Mouse (Mus musculus): ENCODE data around the gene Ralgps1. TPM values are rescaled to one million over a fixed set of nuclear protein-coding genes. Genes with fewer than 3 reads are reported as not detected.

The Ralgps1 gene
- polyA plus RNA-seq, 1 experiment from 2014 or later: 14.6 TPM

GRCm38 (mm10) chr2:33237581-33237980, 133.7 kb downstream of the Ralgps1 start:
- H3K9me3 ChIP-seq (ENCODE audit: control insufficient read depth, low read length): no peaks in the 10 kb centered on the region
- H3K27ac ChIP-seq (ENCODE audit: low read depth, low read length): no peak overlapping the region
- no peaks in the 10 kb centered on the region for H3K27me3 ChIP-seq (ENCODE audit: control insufficient read depth, insufficient read depth, low read length)
- no peak for DNase-seq (ENCODE audit: low spot score)
- H3K4me2 ChIP-seq (ENCODE audit: low read depth): no peak overlapping the region
- WGBS: 90% methylated on average over 6 of the region's 6 CpGs
- no peaks in the 10 kb centered on the region for H3K4me1 ChIP-seq (ENCODE audit: control insufficient read depth, insufficient read depth, low read length)
- no peak for ATAC-seq (ENCODE audit: insufficient read depth, low FRiP score, low TSS enrichment)
- no peaks in the 10 kb centered on the region for H3K36me3 ChIP-seq (ENCODE audit: control insufficient read depth, insufficient read depth, low read length)
- H3K9ac ChIP-seq (ENCODE audit: low read length): no peak overlapping the region
- no peak overlapping the region for H3K4me3 ChIP-seq (ENCODE audit: low read depth, low read length)

GRCm38 (mm10) chr2:33234848-33235247, 136.4 kb downstream of the Ralgps1 start:
- Histone ChIP-seq H3K4me3 (ENCODE audit: low read depth, low read length) (no peak overlapping the region), H3K27me3 (ENCODE audit: control insufficient read depth, insufficient read depth, low read length) (no peaks in the 10 kb centered on the region), H3K36me3 (ENCODE audit: control insufficient read depth, insufficient read depth, low read length) (no peaks in the 10 kb centered on the region), H3K27ac (ENCODE audit: low read depth, low read length) (no peak overlapping the region), H3K9ac (ENCODE audit: low read length) (no peak overlapping the region), H3K4me2 (ENCODE audit: low read depth) (no peak overlapping the region), H3K4me1 (ENCODE audit: control insufficient read depth, insufficient read depth, low read length) (peaks cover 5% of the 10 kb centered on the region; the same call in 1 of the 2 replicates), H3K9me3 (ENCODE audit: control insufficient read depth, low read length) (no peaks in the 10 kb centered on the region)
- DNase-seq (ENCODE audit: low spot score): no peak
- WGBS: 86% methylated on average over 4 of the region's 4 CpGs
- no peak for ATAC-seq (ENCODE audit: insufficient read depth, low FRiP score, low TSS enrichment)

- Histone ChIP-seq H3K4me1 (ENCODE audit: control insufficient read depth, insufficient read depth, low read length) (peaks cover 5% of the 10 kb centered on the region; the same call in 1 of the 2 replicates), H3K9ac (ENCODE audit: low read length) (no peak overlapping the region), H3K27me3 (ENCODE audit: control insufficient read depth, insufficient read depth, low read length) (no peaks in the 10 kb centered on the region), H3K36me3 (ENCODE audit: control insufficient read depth, insufficient read depth, low read length) (no peaks in the 10 kb centered on the region), H3K4me2 (ENCODE audit: low read depth) (no peak overlapping the region), H3K9me3 (ENCODE audit: control insufficient read depth, low read length) (no peaks in the 10 kb centered on the region), H3K4me3 (ENCODE audit: low read depth, low read length) (no peak overlapping the region), H3K27ac (ENCODE audit: low read depth, low read length) (no peak overlapping the region)
- no peak for DNase-seq (ENCODE audit: low spot score)
- WGBS: 74% methylated on average over 5 of the region's 5 CpGs
- ATAC-seq (ENCODE audit: insufficient read depth, low FRiP score, low TSS enrichment): no peak
These were observed 137.4 kb downstream of the Ralgps1 start for GRCm38 (mm10) chr2:33233856-33234255.

GRCm38 (mm10) chr2:33232782-33233570, 138.3 kb downstream of the Ralgps1 start:
- DNase-seq (ENCODE audit: low spot score) (no peak), ATAC-seq (ENCODE audit: insufficient read depth, low FRiP score, low TSS enrichment) (no peak)
- Histone ChIP-seq H3K36me3 (ENCODE audit: control insufficient read depth, insufficient read depth, low read length) (0 out of 2 replicates have a peak, but pooled peaks cover 2% of the 10 kb centered on the region), H3K4me2 (ENCODE audit: low read depth) (no peak overlapping the region), H3K4me3 (ENCODE audit: low read depth, low read length) (no peak overlapping the region), H3K27me3 (ENCODE audit: control insufficient read depth, insufficient read depth, low read length) (no peaks in the 10 kb centered on the region), H3K9me3 (ENCODE audit: control insufficient read depth, low read length) (no peaks in the 10 kb centered on the region), H3K27ac (ENCODE audit: low read depth, low read length) (no peak overlapping the region), H3K4me1 (ENCODE audit: control insufficient read depth, insufficient read depth, low read length) (peaks cover 5% of the 10 kb centered on the region; the same call in 1 of the 2 replicates), H3K9ac (ENCODE audit: low read length) (no peak overlapping the region)
- 74% methylated on average over 6 of the region's 6 CpGs for WGBS

GRCm38 (mm10) chr2:33231788-33232187, 139.5 kb downstream of the Ralgps1 start:
- Histone ChIP-seq H3K36me3 (ENCODE audit: control insufficient read depth, insufficient read depth, low read length) (0 out of 2 replicates have a peak, but pooled peaks cover 2% of the 10 kb centered on the region), H3K4me1 (ENCODE audit: control insufficient read depth, insufficient read depth, low read length) (peaks cover 7% of the 10 kb centered on the region; the same call in 1 of the 2 replicates), H3K4me2 (ENCODE audit: low read depth) (no peak overlapping the region), H3K9ac (ENCODE audit: low read length) (no peak overlapping the region), H3K4me3 (ENCODE audit: low read depth, low read length) (no peak overlapping the region), H3K27me3 (ENCODE audit: control insufficient read depth, insufficient read depth, low read length) (no peaks in the 10 kb centered on the region), H3K9me3 (ENCODE audit: control insufficient read depth, low read length) (no peaks in the 10 kb centered on the region), H3K27ac (ENCODE audit: low read depth, low read length) (no peak overlapping the region)
- no peak for ATAC-seq (ENCODE audit: insufficient read depth, low FRiP score, low TSS enrichment)
- DNase-seq (ENCODE audit: low spot score): no peak
- WGBS: 65% methylated on average over 2 of the region's 2 CpGs

- Histone ChIP-seq H3K27ac (ENCODE audit: low read depth, low read length) (no peak overlapping the region), H3K4me1 (ENCODE audit: control insufficient read depth, insufficient read depth, low read length) (peaks cover 7% of the 10 kb centered on the region; the same call in 1 of the 2 replicates), H3K27me3 (ENCODE audit: control insufficient read depth, insufficient read depth, low read length) (no peaks in the 10 kb centered on the region), H3K4me3 (ENCODE audit: low read depth, low read length) (no peak overlapping the region), H3K9ac (ENCODE audit: low read length) (no peak overlapping the region), H3K4me2 (ENCODE audit: low read depth) (no peak overlapping the region), H3K36me3 (ENCODE audit: control insufficient read depth, insufficient read depth, low read length) (0 out of 2 replicates have a peak, but pooled peaks cover 2% of the 10 kb centered on the region), H3K9me3 (ENCODE audit: control insufficient read depth, low read length) (no peaks in the 10 kb centered on the region)
- 77% methylated on average over 10 of the region's 10 CpGs for WGBS
- ATAC-seq (ENCODE audit: insufficient read depth, low FRiP score, low TSS enrichment): no peak
- DNase-seq (ENCODE audit: low spot score): no peak
These were observed 140.6 kb downstream of the Ralgps1 start for GRCm38 (mm10) chr2:33230701-33231100.

GRCm38 (mm10) chr2:33228551-33228950, 142.7 kb downstream of the Ralgps1 start:
- Histone ChIP-seq H3K4me3 (ENCODE audit: low read depth, low read length) (no peak overlapping the region), H3K9ac (ENCODE audit: low read length) (no peak overlapping the region), H3K36me3 (ENCODE audit: control insufficient read depth, insufficient read depth, low read length) (0 out of 2 replicates have a peak, but pooled peaks cover 2% of the 10 kb centered on the region), H3K27me3 (ENCODE audit: control insufficient read depth, insufficient read depth, low read length) (no peaks in the 10 kb centered on the region), H3K4me2 (ENCODE audit: low read depth) (no peak overlapping the region), H3K4me1 (ENCODE audit: control insufficient read depth, insufficient read depth, low read length) (peaks cover 7% of the 10 kb centered on the region; the same call in 1 of the 2 replicates), H3K27ac (ENCODE audit: low read depth, low read length) (no peak overlapping the region), H3K9me3 (ENCODE audit: control insufficient read depth, low read length) (no peaks in the 10 kb centered on the region)
- ATAC-seq (ENCODE audit: insufficient read depth, low FRiP score, low TSS enrichment) (no peak), DNase-seq (ENCODE audit: low spot score) (no peak)
- 96% methylated on average over 15 of the region's 15 CpGs for WGBS

GRCm38 (mm10) chr2:33228077-33228476, 143.2 kb downstream of the Ralgps1 start:
- Histone ChIP-seq H3K4me2 (ENCODE audit: low read depth) (no peak overlapping the region), H3K9ac (ENCODE audit: low read length) (no peak overlapping the region), H3K9me3 (ENCODE audit: control insufficient read depth, low read length) (no peaks in the 10 kb centered on the region), H3K27me3 (ENCODE audit: control insufficient read depth, insufficient read depth, low read length) (no peaks in the 10 kb centered on the region), H3K36me3 (ENCODE audit: control insufficient read depth, insufficient read depth, low read length) (0 out of 2 replicates have a peak, but pooled peaks cover 2% of the 10 kb centered on the region), H3K27ac (ENCODE audit: low read depth, low read length) (no peak overlapping the region), H3K4me3 (ENCODE audit: low read depth, low read length) (no peak overlapping the region), H3K4me1 (ENCODE audit: control insufficient read depth, insufficient read depth, low read length) (peaks cover 7% of the 10 kb centered on the region; the same call in 1 of the 2 replicates)
- WGBS: 94% methylated on average over 11 of the region's 11 CpGs
- DNase-seq (ENCODE audit: low spot score) (no peak), ATAC-seq (ENCODE audit: insufficient read depth, low FRiP score, low TSS enrichment) (no peak)

GRCm38 (mm10) chr2:33225921-33226320, 145.4 kb downstream of the Ralgps1 start:
- Histone ChIP-seq H3K4me3 (ENCODE audit: low read depth, low read length) (no peak overlapping the region), H3K9me3 (ENCODE audit: control insufficient read depth, low read length) (no peaks in the 10 kb centered on the region), H3K27ac (ENCODE audit: low read depth, low read length) (no peak overlapping the region), H3K36me3 (ENCODE audit: control insufficient read depth, insufficient read depth, low read length) (peaks cover 6% of the 10 kb centered on the region; the same call in 1 of the 2 replicates), H3K4me1 (ENCODE audit: control insufficient read depth, insufficient read depth, low read length) (0 out of 2 replicates have a peak, but pooled peaks cover 2% of the 10 kb centered on the region), H3K27me3 (ENCODE audit: control insufficient read depth, insufficient read depth, low read length) (no peaks in the 10 kb centered on the region), H3K4me2 (ENCODE audit: low read depth) (no peak overlapping the region), H3K9ac (ENCODE audit: low read length) (no peak overlapping the region)
- no peak for DNase-seq (ENCODE audit: low spot score)
- 85% methylated on average over 7 of the region's 7 CpGs for WGBS
- no peak for ATAC-seq (ENCODE audit: insufficient read depth, low FRiP score, low TSS enrichment)

Measured in neural tube, embryonic 11.5 days (tissue).